29 mouse cellular contexts compared by ENCODE assay signal in genomic region chr8:60503098-60503497, GRCm38 (mm10). TPM values are rescaled to one million over a fixed set of nuclear protein-coding genes. Genes with fewer than 3 reads are reported as not detected.
DNase-seq lines count a peak whose midpoint lies in the region; ATAC-seq lines count a peak whose summit lies in the region.
"Had no signal": no experiment of that assay in that cellular context is flagged by ENCODE, and none has a peak within 500 bp of the region (broad histone marks: within the 10 kb centered on the region; RNA-seq: fewer than 3 reads in every experiment).

Gene Gm10283 (minus strand): TSS chr8:60503198.

- no peak for DNase-seq in kidney, postnatal 10 days
- DNase-seq in kidney, postnatal 14 days, result peak; percentile 19
- DNase-seq in kidney, postnatal 25 days, result no peak
- DNase-seq in yolk sac, embryonic 10.5 days (ENCODE audit: low spot score), result peak; percentile 16
- no peak for DNase-seq in heart, adult 18-20 months
- DNase-seq: adrenal gland, adult 2 months; adrenal gland, postnatal 10 days; adrenal gland, postnatal 25 days; cerebellum, adult 11 months; cerebellum, adult 18-20 months; cerebellum, adult 8-10 months; cerebellum, adult 9-11 months; cerebellum, postnatal 14 days; cerebellum, postnatal 36 days; embryo, embryonic 11 days had no signal

- 0 out of 2 replicates have a peak, but pooled peaks have one; percentile 28 for ATAC-seq in kidney, embryonic 16.5 days (ENCODE audit: low FRiP score, low TSS enrichment)
- ATAC-seq: forebrain, embryonic 14.5 days had no signal

- WGBS in kidney, embryonic 16.5 days, result 24% methylated on average over 2 of the region's 2 CpGs

- H3K9me3 ChIP-seq in kidney, embryonic 16.5 days (ENCODE audit: low read length), result no peaks in the 10 kb centered on the region
- H3K9me3 ChIP-seq: embryonic facial prominence, embryonic 13.5 days; embryonic facial prominence, embryonic 15.5 days; forebrain, embryonic 10.5 days; forebrain, embryonic 12.5 days had no signal

- H3K36me3 ChIP-seq in kidney, embryonic 16.5 days (ENCODE audit: insufficient read depth, low read length), result no peaks in the 10 kb centered on the region
- H3K36me3 ChIP-seq: embryonic facial prominence, embryonic 13.5 days; embryonic facial prominence, embryonic 15.5 days; forebrain, embryonic 10.5 days; forebrain, embryonic 12.5 days had no signal

- peak within 1 kb of the TSS; percentile 69 for H3K27ac ChIP-seq in kidney, embryonic 16.5 days (ENCODE audit: low read length)
- H3K27ac ChIP-seq: embryonic facial prominence, embryonic 13.5 days; embryonic facial prominence, embryonic 15.5 days; forebrain, embryonic 10.5 days; forebrain, embryonic 12.5 days had no signal

- H3K9ac ChIP-seq in kidney, embryonic 16.5 days (replicated peaks; ENCODE audit: low read length), result no peak within 1 kb of the TSS
- H3K9ac ChIP-seq: embryonic facial prominence, embryonic 13.5 days; embryonic facial prominence, embryonic 15.5 days; forebrain, embryonic 12.5 days had no signal

- no peaks in the 10 kb centered on the region for H3K27me3 ChIP-seq in kidney, embryonic 16.5 days (ENCODE audit: insufficient read depth, low read length)
- H3K27me3 ChIP-seq: embryonic facial prominence, embryonic 13.5 days; embryonic facial prominence, embryonic 15.5 days; forebrain, embryonic 12.5 days had no signal

- no peaks in the 10 kb centered on the region for H3K4me1 ChIP-seq in kidney, embryonic 16.5 days (ENCODE audit: insufficient read depth, low read length)
- H3K4me1 ChIP-seq: embryonic facial prominence, embryonic 13.5 days had no signal

- peak within 1 kb of the TSS; percentile 1; the same call in 1 of the 2 replicates for H3K4me3 ChIP-seq in kidney, embryonic 16.5 days (ENCODE audit: low read length)
- H3K4me3 ChIP-seq: embryonic facial prominence, embryonic 13.5 days; embryonic facial prominence, embryonic 15.5 days; erythroblast, embryonic 14.5 days; forebrain, embryonic 10.5 days; forebrain, embryonic 12.5 days had no signal

- H3K4me2 ChIP-seq in kidney, embryonic 16.5 days (replicated peaks; ENCODE audit: low read depth, low read length), result 0 out of 2 replicates have a peak within 1 kb of the TSS, but pooled peaks have one; percentile 6
- H3K4me2 ChIP-seq: embryonic facial prominence, embryonic 13.5 days; embryonic facial prominence, embryonic 15.5 days; forebrain, embryonic 12.5 days had no signal

RNA-seq across cellular contexts. Expression of gene Gm10283, which starts in this region (rescaled TPM):
- polyA plus RNA-seq in kidney, embryonic 16.5 days (2015; fragmentation: Nextera tagmentation; extraction: Ambion mirVana), result 1.7 and 2.1 TPM in 2 replicates
- total RNA-seq in heart, adult 18-20 months (2021), result not detected
- total RNA-seq: adrenal gland, adult 2 months; adrenal gland, postnatal 10 days; adrenal gland, postnatal 25 days; adrenal gland, postnatal 4 days; common myeloid progenitor, adult 5-6 weeks; ES-E14; MEL had no signal
- polyA plus RNA-seq: adrenal gland, adult 2 months; brain, embryonic 14.5 days; C2C12; embryonic facial prominence, embryonic 11.5 days; embryonic facial prominence, embryonic 13.5 days; embryonic facial prominence, embryonic 15.5 days; erythroblast, embryonic 14.5 days; forebrain, embryonic 10.5 days; forebrain, embryonic 12.5 days; forebrain, embryonic 14.5 days had no signal

Comparison
In these comparisons a context has a peak if more than half of its experiments do, and no peak if none do; other contexts are left out.
1. DNase-seq: peak in kidney, postnatal 14 days (single experiment) and yolk sac, embryonic 10.5 days (single experiment); none in kidney, postnatal 10 days (single experiment), kidney, postnatal 25 days (0 of 2) and heart, adult 18-20 months (0 of 2).